13 mouse cellular contexts compared by ENCODE assay signal in the genomic region with DNA sequence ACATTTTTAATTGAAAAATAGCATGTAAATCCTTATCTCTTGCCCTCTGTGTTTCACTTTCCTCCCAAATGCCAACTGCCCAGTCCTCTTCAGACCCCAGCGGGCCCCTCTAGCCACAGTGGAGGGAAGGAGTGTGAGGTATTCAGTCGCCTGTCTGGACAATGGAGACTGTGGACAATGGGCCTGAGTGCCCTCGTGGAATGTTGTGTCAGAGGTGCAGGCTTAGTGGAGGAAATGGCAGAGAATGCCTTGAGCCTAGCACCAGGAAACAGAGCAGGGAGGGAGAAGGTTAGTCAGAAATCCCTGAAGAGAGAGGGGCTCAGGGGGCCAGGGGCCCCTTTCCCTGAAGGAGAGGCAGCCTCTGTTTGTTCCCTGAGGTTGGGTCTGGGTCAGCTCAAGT.
DNase-seq lines count a peak whose midpoint lies in the region; ATAC-seq and TF ChIP-seq lines count a peak whose summit lies in the region.
"Had no signal": no experiment of that assay in that cellular context is flagged by ENCODE, and none has a peak within 500 bp of the region (broad histone marks: within the 10 kb centered on the region; RNA-seq: fewer than 3 reads in every experiment).

No protein-coding gene starts in this region.

- no peak for ATAC-seq in kidney, postnatal 0 days (replicated peaks; ENCODE audit: low FRiP score, low read depth)
- ATAC-seq in intestine, embryonic 16.5 days = no peak

- WGBS in kidney, postnatal 0 days = 27% methylated on average over 3 of the region's 3 CpGs
- WGBS in intestine, embryonic 16.5 days = 39% methylated on average over 3 of the region's 3 CpGs

- peaks cover 24% of the 10 kb centered on the region for H3K4me1 ChIP-seq in kidney, postnatal 0 days (replicated peaks; ENCODE audit: insufficient read depth, low read length)
- H3K4me1 ChIP-seq in intestine, embryonic 16.5 days (ENCODE audit: control insufficient read depth, insufficient read depth, low read length) = peaks cover 37% of the 10 kb centered on the region

- H3K27ac ChIP-seq in gastrocnemius, adult 2 months = 0 out of 2 replicates have a peak overlapping the region, but pooled peaks have one; percentile 9
- H3K27ac ChIP-seq in kidney, postnatal 0 days = peak overlapping the region; percentile 19; the same call in 1 of the 2 replicates
- peak overlapping the region; percentile 29; the same call in 1 of the 2 replicates for H3K27ac ChIP-seq in intestine, embryonic 16.5 days (ENCODE audit: low read length)

- no peaks in the 10 kb centered on the region for H3K27me3 ChIP-seq in kidney, postnatal 0 days (ENCODE audit: insufficient read depth, low read length)
- H3K27me3 ChIP-seq in intestine, embryonic 16.5 days (replicated peaks; ENCODE audit: control insufficient read depth, insufficient read depth, low read length) = no peaks in the 10 kb centered on the region

- no peak overlapping the region for H3K4me3 ChIP-seq in gastrocnemius, adult 2 months
- no peak overlapping the region for H3K4me3 ChIP-seq in kidney, postnatal 0 days (replicated peaks; ENCODE audit: low read depth, low read length)
- no peak overlapping the region for H3K4me3 ChIP-seq in intestine, embryonic 16.5 days (ENCODE audit: low read length)
- H3K4me3 ChIP-seq: myocyte had no signal

- intact Hi-C loops in gastrocnemius, adult 2 months (cut with DNase I) = no loop called here

- no peak overlapping the region for H3K9ac ChIP-seq in kidney, postnatal 0 days (ENCODE audit: low read depth, low read length)
- H3K9ac ChIP-seq in intestine, embryonic 16.5 days (ENCODE audit: low read depth, low read length) = peak overlapping the region; percentile 13; the same call in 1 of the 2 replicates

- H3K4me2 ChIP-seq in kidney, postnatal 0 days (ENCODE audit: low read length) = no peak overlapping the region
- H3K4me2 ChIP-seq in intestine, embryonic 16.5 days (ENCODE audit: low read depth, low read length) = no peak overlapping the region

- no peak for TF ChIP-seq CTCF in gastrocnemius, adult 2 months (IDR thresholded peaks at IDR 0.05)
- TF ChIP-seq CTCF in kidney, postnatal 0 days (IDR thresholded peaks at IDR 0.05; ENCODE audit: low read depth) = no peak

- DNase-seq in gastrocnemius, adult 2 months = no peak
- DNase-seq in gastrocnemius, postnatal 25 days = no peak
- no peak for DNase-seq in kidney, postnatal 0 days (ENCODE audit: low spot score)
- no peak for DNase-seq in kidney, postnatal 25 days
- peak; percentile 57 for DNase-seq in embryo, embryonic 10 days (ENCODE audit: low spot score)
- no peak for DNase-seq in thymus, postnatal 36 days
- no peak for DNase-seq in adrenal gland, adult 8-10 months
- DNase-seq: cerebellum, adult 11 months; gastrocnemius, postnatal 14 days; kidney, adult 9 months; lung, adult 2 months had no signal

- no peaks in the 10 kb centered on the region for H3K9me3 ChIP-seq in kidney, postnatal 0 days (replicated peaks; ENCODE audit: low read length)
- no peaks in the 10 kb centered on the region for H3K9me3 ChIP-seq in intestine, embryonic 16.5 days (ENCODE audit: control insufficient read depth, low read length)

- no peaks in the 10 kb centered on the region for H3K36me3 ChIP-seq in kidney, postnatal 0 days (ENCODE audit: insufficient read depth, low read length)
- H3K36me3 ChIP-seq in intestine, embryonic 16.5 days (ENCODE audit: control insufficient read depth, insufficient read depth, low read length) = no peaks in the 10 kb centered on the region
